Mouse (Mus musculus): ENCODE results near the gene Reps2. TPM values are rescaled to one million over a fixed set of nuclear protein-coding genes. Genes with fewer than 3 reads are reported as not detected.

The Reps2 gene
- polyA plus RNA-seq, 1 experiment from 2014 or later = 2.1 TPM

GRCm38 (mm10) chrX:162413124-162413523 is 230.3 kb downstream of the Reps2 start:
- Histone ChIP-seq H3K36me3 (no peaks in the 10 kb centered on the region), H3K4me1 (no peaks in the 10 kb centered on the region), H3K27ac (no peak overlapping the region), H3K4me3 (no peak overlapping the region), H3K9me3 (no peaks in the 10 kb centered on the region), H3K4me2 (no peak overlapping the region), H3K27me3 (peaks cover 11% of the 10 kb centered on the region; the same call in 1 of the 2 replicates), H3K9ac (no peak overlapping the region)
- ATAC-seq (ENCODE audit: insufficient number of reproducible peaks, low FRiP score, low TSS enrichment, low read depth) = no peak
- WGBS = 76% methylated on average over 2 of the region's 2 CpGs

GRCm38 (mm10) chrX:162407291-162407690 is 236.2 kb downstream of the Reps2 start:
- H3K4me1 ChIP-seq = no peaks in the 10 kb centered on the region
- H3K9ac ChIP-seq = no peak overlapping the region
- peaks cover 10% of the 10 kb centered on the region; the same call in 1 of the 2 replicates for H3K27me3 ChIP-seq
- no peak overlapping the region for H3K27ac ChIP-seq
- H3K9me3 ChIP-seq = no peaks in the 10 kb centered on the region
- no peaks in the 10 kb centered on the region for H3K36me3 ChIP-seq
- no peak for ATAC-seq (ENCODE audit: insufficient number of reproducible peaks, low FRiP score, low TSS enrichment, low read depth)
- H3K4me3 ChIP-seq = no peak overlapping the region
- no peak overlapping the region for H3K4me2 ChIP-seq
- 86% methylated on average over 4 of the region's 4 CpGs for WGBS

- 61% methylated on average over 3 of the region's 3 CpGs for WGBS
- peaks cover 10% of the 10 kb centered on the region for H3K27me3 ChIP-seq
- no peaks in the 10 kb centered on the region for H3K4me1 ChIP-seq
- H3K9me3 ChIP-seq = no peaks in the 10 kb centered on the region
- no peak overlapping the region for H3K4me3 ChIP-seq
- H3K4me2 ChIP-seq = no peak overlapping the region
- H3K36me3 ChIP-seq = no peaks in the 10 kb centered on the region
- ATAC-seq (ENCODE audit: insufficient number of reproducible peaks, low FRiP score, low TSS enrichment, low read depth) = no peak
- H3K9ac ChIP-seq = no peak overlapping the region
- H3K27ac ChIP-seq = no peak overlapping the region
Observed at GRCm38 (mm10) chrX:162402487-162402886, 241.0 kb downstream of the Reps2 start.

- no peak overlapping the region for H3K27ac ChIP-seq
- no peak overlapping the region for H3K4me2 ChIP-seq
- H3K4me1 ChIP-seq = no peaks in the 10 kb centered on the region
- H3K27me3 ChIP-seq = no peaks in the 10 kb centered on the region
- 86% methylated on average over 1 of the region's 1 CpGs for WGBS
- H3K4me3 ChIP-seq = no peak overlapping the region
- H3K9ac ChIP-seq = no peak overlapping the region
- H3K36me3 ChIP-seq = no peaks in the 10 kb centered on the region
- ATAC-seq (ENCODE audit: insufficient number of reproducible peaks, low FRiP score, low TSS enrichment, low read depth) = no peak
- no peaks in the 10 kb centered on the region for H3K9me3 ChIP-seq
Observed at GRCm38 (mm10) chrX:162380730-162381129, 262.7 kb downstream of the Reps2 start.

GRCm38 (mm10) chrX:162363206-162363605 is 280.2 kb downstream of the Reps2 start:
- Histone ChIP-seq H3K27me3 (peaks cover 7% of the 10 kb centered on the region), H3K9ac (no peak overlapping the region), H3K4me1 (0 out of 2 replicates have a peak, but pooled peaks cover 2% of the 10 kb centered on the region), H3K9me3 (no peaks in the 10 kb centered on the region), H3K4me3 (no peak overlapping the region), H3K4me2 (no peak overlapping the region), H3K36me3 (no peaks in the 10 kb centered on the region), H3K27ac (no peak overlapping the region)
- no peak for ATAC-seq (ENCODE audit: insufficient number of reproducible peaks, low FRiP score, low TSS enrichment, low read depth)
- 49% methylated on average over 2 of the region's 2 CpGs for WGBS

Other genes starting within 250 kb of the Reps2 start
- 468 and 499 TPM in 2 replicates for gene Rbbp7, start 116.8 kb upstream of the Reps2 start, polyA plus RNA-seq (2015; fragmentation: Nextera tagmentation; extraction: Ambion mirVana)
- 11.9 and 12.7 TPM in 2 replicates for gene Txlng, start 185.8 kb upstream of the Reps2 start, polyA plus RNA-seq (2015; fragmentation: Nextera tagmentation; extraction: Ambion mirVana)
- gene Syap1, start 244.8 kb upstream of the Reps2 start, polyA plus RNA-seq (2015; fragmentation: Nextera tagmentation; extraction: Ambion mirVana) = 38.5 and 43.9 TPM in 2 replicates